Mouse (Mus musculus) brown adipose tissue, adult 24 weeks (tissue): ENCODE measurements around the gene Sis. TPM values are rescaled to one million over a fixed set of nuclear protein-coding genes. Genes with fewer than 3 reads are reported as not detected.

Experiments used
- H3K27ac ChIP-seq: fragments of 200-500 bp; replicated peaks from 2 replicates; pipeline ENCODE4 v1.5.1; 2012; ENCODE audit warnings: low read depth, mild to moderate bottlenecking, low read length
- H3K4me1 ChIP-seq: fragments of 200-500 bp; 2 replicates; pipeline ENCODE4 v1.6.1; 2012; ENCODE audit warnings: low read length, mixed read lengths; ENCODE audit not compliant: control insufficient read depth, insufficient read depth, insufficient read length
- H3K4me3 ChIP-seq: fragments of 200-500 bp; 2 replicates; pipeline ENCODE4 v1.5.1; 2012; ENCODE audit warnings: low read depth, mild to moderate bottlenecking, low read length, moderate library complexity; ENCODE audit not compliant: insufficient read depth
- polyA plus RNA-seq: library from polyadenylated mRNA; stranded (reverse); fragments of >200 nt; gene quantifications from 2 replicates; pipeline ENCODE4 v1.2.4, GENCODE M21; 2012; ENCODE audit not compliant: missing spikeins, insufficient read depth, insufficient read length

Gene Sis
- not detected in 2 replicates for polyA plus RNA-seq

- no peak within 1 kb of the TSS for H3K4me3 ChIP-seq
- no peak within 1 kb of the TSS for H3K27ac ChIP-seq
- H3K4me1 ChIP-seq: no peaks in the 10 kb centered on the region
Observed at GRCm38 (mm10) chr3:72967675-72968074, at the start of gene Sis. TSS of gene Sis (minus strand) at chr3:72967863.

GRCm38 (mm10) chr3:73006045-73006444 is 38.4 kb upstream of the Sis start:
- Histone ChIP-seq H3K27ac (no peak overlapping the region), H3K4me3 (no peak overlapping the region), H3K4me1 (no peaks in the 10 kb centered on the region)

- H3K27ac ChIP-seq: no peak overlapping the region
- H3K4me1 ChIP-seq: no peaks in the 10 kb centered on the region
Observed at GRCm38 (mm10) chr3:73002933-73003696, 35.5 kb upstream of the Sis start.

GRCm38 (mm10) chr3:72997517-72997916 is 29.9 kb upstream of the Sis start:
- no peak overlapping the region for H3K27ac ChIP-seq
- H3K4me1 ChIP-seq: no peaks in the 10 kb centered on the region
- H3K4me3 ChIP-seq: no peak overlapping the region

More at GRCm38 (mm10) chr3:73002933-73003696, 35.5 kb upstream of the Sis start:
- H3K4me3 ChIP-seq: no peak overlapping the region

GRCm38 (mm10) chr3:72990992-72991391 is 23.3 kb upstream of the Sis start:
- H3K4me3 ChIP-seq: no peak overlapping the region
- no peak overlapping the region for H3K27ac ChIP-seq
- H3K4me1 ChIP-seq: no peaks in the 10 kb centered on the region

GRCm38 (mm10) chr3:72976602-72977001 is 8.9 kb upstream of the Sis start:
- H3K4me3 ChIP-seq: no peak overlapping the region

GRCm38 (mm10) chr3:72918919-72919526 is 48.6 kb downstream of the Sis start:
- no peaks in the 10 kb centered on the region for H3K4me1 ChIP-seq
- H3K4me3 ChIP-seq: no peak overlapping the region
- H3K27ac ChIP-seq: no peak overlapping the region

More at GRCm38 (mm10) chr3:72976602-72977001, 8.9 kb upstream of the Sis start:
- Histone ChIP-seq H3K4me1 (no peaks in the 10 kb centered on the region), H3K27ac (no peak overlapping the region)

GRCm38 (mm10) chr3:72882501-72882900 is 85.2 kb downstream of the Sis start:
- Histone ChIP-seq H3K4me3 (no peak overlapping the region), H3K4me1 (no peaks in the 10 kb centered on the region), H3K27ac (no peak overlapping the region)

- Histone ChIP-seq H3K4me3 (no peak overlapping the region), H3K4me1 (no peaks in the 10 kb centered on the region), H3K27ac (no peak overlapping the region)
Observed at GRCm38 (mm10) chr3:72868141-72868540, 99.5 kb downstream of the Sis start.

GRCm38 (mm10) chr3:72858738-72859137 is 108.9 kb downstream of the Sis start:
- no peaks in the 10 kb centered on the region for H3K4me1 ChIP-seq
- no peak overlapping the region for H3K4me3 ChIP-seq
- H3K27ac ChIP-seq: no peak overlapping the region

GRCm38 (mm10) chr3:72855405-72855804 is 112.3 kb downstream of the Sis start:
- Histone ChIP-seq H3K4me1 (no peaks in the 10 kb centered on the region), H3K27ac (no peak overlapping the region), H3K4me3 (no peak overlapping the region)

- H3K4me1 ChIP-seq: no peaks in the 10 kb centered on the region
- H3K27ac ChIP-seq: no peak overlapping the region
- H3K4me3 ChIP-seq: no peak overlapping the region
Observed at GRCm38 (mm10) chr3:72840641-72841040, 127.0 kb downstream of the Sis start.

Other genes starting within 250 kb of the Sis start
- not detected in 2 replicates for gene Slitrk3, start 89.9 kb upstream of the Sis start, polyA plus RNA-seq